Mouse (Mus musculus): ENCODE measurements around the gene C1qtnf2. TPM values are rescaled to one million over a fixed set of nuclear protein-coding genes. Genes with fewer than 3 reads are reported as not detected.

C1qtnf2 gene
- total and polyA plus RNA-seq, 3 experiments, result 4.7 to 7.8 (median 5.3) TPM

- TF ChIP-seq EP300 (IDR thresholded peaks at IDR 0.05; ENCODE audit: insufficient read depth, low read depth, low read length), result no peak
- no peak for TF ChIP-seq POLR2A (IDR thresholded peaks at IDR 0.05; ENCODE audit: insufficient read depth, low read depth, low read length)
- no peak for TF ChIP-seq CTCF (IDR thresholded peaks at IDR 0.05)
- no peaks in the 10 kb centered on the region for H3K27me3 ChIP-seq (ENCODE audit: control insufficient read depth, insufficient read depth, low read length)
- no peak overlapping the region for H3K4me3 ChIP-seq
- no peaks in the 10 kb centered on the region for H3K4me1 ChIP-seq (ENCODE audit: control insufficient read depth, insufficient read depth, low read length)
- intact Hi-C loops (cut with DNase I), result loop anchor here (5.0 kb wide), 1 partner anchor 136 kb away; the partner anchor contains the start of gene 4933415A04Rik
- H3K9ac ChIP-seq (ENCODE audit: low read depth, low read length), result no peak overlapping the region
- H3K27ac ChIP-seq, result no peak overlapping the region
- no peaks in the 10 kb centered on the region; the same call in 1 of the 2 replicates for H3K36me3 ChIP-seq (ENCODE audit: control insufficient read depth, insufficient read depth, low read length)
- no peaks in the 10 kb centered on the region for H3K79me2 ChIP-seq (replicated peaks; ENCODE audit: control insufficient read depth, insufficient read depth, low read length)
- no peak for DNase-seq
- 56% methylated on average over 4 of the region's 4 CpGs for WGBS
Observed at GRCm38 (mm10) chr11:43451322-43451721, 22.8 kb upstream of the C1qtnf2 start.

GRCm38 (mm10) chr11:43452266-43452665, 21.8 kb upstream of the C1qtnf2 start:
- WGBS, result 60% methylated on average over 2 of the region's 2 CpGs
- intact Hi-C loops (cut with DNase I), result loop anchor here (1.0 to 5.0 kb wide), 2 partner anchors 40 to 135 kb away; partner anchors contain the start of gene 4933415A04Rik
- no peak overlapping the region for H3K9ac ChIP-seq (ENCODE audit: low read depth, low read length)

GRCm38 (mm10) chr11:43463204-43463603, 10.9 kb upstream of the C1qtnf2 start:
- Histone ChIP-seq H3K9ac (ENCODE audit: low read depth, low read length) (no peak overlapping the region), H3K4me1 (ENCODE audit: control insufficient read depth, insufficient read depth, low read length) (no peaks in the 10 kb centered on the region), H3K79me2 (replicated peaks; ENCODE audit: control insufficient read depth, insufficient read depth, low read length) (no peaks in the 10 kb centered on the region), H3K4me3 (no peak overlapping the region), H3K27ac (no peak overlapping the region), H3K36me3 (ENCODE audit: control insufficient read depth, insufficient read depth, low read length) (no peaks in the 10 kb centered on the region), H3K27me3 (ENCODE audit: control insufficient read depth, insufficient read depth, low read length) (no peaks in the 10 kb centered on the region)
- intact Hi-C loops (cut with DNase I), result no loop called here
- TF ChIP-seq EP300 (IDR thresholded peaks at IDR 0.05; ENCODE audit: insufficient read depth, low read depth, low read length) (no peak), POLR2A (IDR thresholded peaks at IDR 0.05; ENCODE audit: insufficient read depth, low read depth, low read length) (no peak), CTCF (IDR thresholded peaks at IDR 0.05) (no peak)
- no peak for DNase-seq
- WGBS, result 92% methylated on average over 25 of the region's 25 CpGs

More at GRCm38 (mm10) chr11:43452266-43452665, 21.8 kb upstream of the C1qtnf2 start:
- no peak for DNase-seq
- no peaks in the 10 kb centered on the region for H3K36me3 ChIP-seq (ENCODE audit: control insufficient read depth, insufficient read depth, low read length)
- H3K27me3 ChIP-seq (ENCODE audit: control insufficient read depth, insufficient read depth, low read length), result no peaks in the 10 kb centered on the region
- TF ChIP-seq EP300 (IDR thresholded peaks at IDR 0.05; ENCODE audit: insufficient read depth, low read depth, low read length), result no peak
- TF ChIP-seq CTCF (IDR thresholded peaks at IDR 0.05), result peak; percentile 67
- H3K4me3 ChIP-seq, result no peak overlapping the region
- no peak overlapping the region for H3K27ac ChIP-seq
- no peaks in the 10 kb centered on the region for H3K4me1 ChIP-seq (ENCODE audit: control insufficient read depth, insufficient read depth, low read length)
- H3K79me2 ChIP-seq (replicated peaks; ENCODE audit: control insufficient read depth, insufficient read depth, low read length), result no peaks in the 10 kb centered on the region

- H3K27me3 ChIP-seq (ENCODE audit: control insufficient read depth, insufficient read depth, low read length), result no peaks in the 10 kb centered on the region
- H3K4me1 ChIP-seq (ENCODE audit: control insufficient read depth, insufficient read depth, low read length), result peaks cover 10% of the 10 kb centered on the region
- no peak overlapping the region for H3K4me3 ChIP-seq
- H3K79me2 ChIP-seq (replicated peaks; ENCODE audit: control insufficient read depth, insufficient read depth, low read length), result no peaks in the 10 kb centered on the region
- DNase-seq, result peak in 1 of 2 experiments; percentile 42
- no peak overlapping the region for H3K9ac ChIP-seq (ENCODE audit: low read depth, low read length)
- intact Hi-C loops (cut with DNase I), result no loop called here
- 5% methylated on average over 5 of the region's 5 CpGs for WGBS
- peak overlapping the region; percentile 64 for H3K27ac ChIP-seq
- H3K36me3 ChIP-seq (ENCODE audit: control insufficient read depth, insufficient read depth, low read length), result peaks cover 2% of the 10 kb centered on the region
- TF ChIP-seq POLR2A (IDR thresholded peaks at IDR 0.05; ENCODE audit: insufficient read depth, low read depth, low read length) (no peak), EP300 (IDR thresholded peaks at IDR 0.05; ENCODE audit: insufficient read depth, low read depth, low read length) (no peak), CTCF (IDR thresholded peaks at IDR 0.05) (no peak)
Observed at GRCm38 (mm10) chr11:43470118-43470517, 4.0 kb upstream of the C1qtnf2 start.

- 53% methylated on average over 6 of the region's 6 CpGs for WGBS
- no peaks in the 10 kb centered on the region for H3K79me2 ChIP-seq (replicated peaks; ENCODE audit: control insufficient read depth, insufficient read depth, low read length)
- DNase-seq, result no peak
- intact Hi-C loops (cut with DNase I), result no loop called here
- H3K4me3 ChIP-seq, result no peak overlapping the region
- H3K36me3 ChIP-seq (ENCODE audit: control insufficient read depth, insufficient read depth, low read length), result peaks cover 2% of the 10 kb centered on the region
- peaks cover 10% of the 10 kb centered on the region for H3K4me1 ChIP-seq (ENCODE audit: control insufficient read depth, insufficient read depth, low read length)
- peak overlapping the region; percentile 59 for H3K27ac ChIP-seq
- no peak overlapping the region for H3K9ac ChIP-seq (ENCODE audit: low read depth, low read length)
- H3K27me3 ChIP-seq (ENCODE audit: control insufficient read depth, insufficient read depth, low read length), result no peaks in the 10 kb centered on the region
- no peak for TF ChIP-seq EP300 (IDR thresholded peaks at IDR 0.05; ENCODE audit: insufficient read depth, low read depth, low read length)
- TF ChIP-seq CTCF (IDR thresholded peaks at IDR 0.05), result no peak
- TF ChIP-seq POLR2A (IDR thresholded peaks at IDR 0.05; ENCODE audit: insufficient read depth, low read depth, low read length), result no peak
Observed at GRCm38 (mm10) chr11:43470881-43471820, 2.9 kb upstream of the C1qtnf2 start.

- TF ChIP-seq EP300 (IDR thresholded peaks at IDR 0.05; ENCODE audit: insufficient read depth, low read depth, low read length) (no peak), POLR2A (IDR thresholded peaks at IDR 0.05; ENCODE audit: insufficient read depth, low read depth, low read length) (no peak), CTCF (IDR thresholded peaks at IDR 0.05) (no peak)
- Histone ChIP-seq H3K27ac (no peak overlapping the region), H3K36me3 (ENCODE audit: control insufficient read depth, insufficient read depth, low read length) (peaks cover 2% of the 10 kb centered on the region), H3K4me1 (ENCODE audit: control insufficient read depth, insufficient read depth, low read length) (peaks cover 10% of the 10 kb centered on the region), H3K4me3 (no peak overlapping the region), H3K9ac (ENCODE audit: low read depth, low read length) (no peak overlapping the region), H3K27me3 (ENCODE audit: control insufficient read depth, insufficient read depth, low read length) (no peaks in the 10 kb centered on the region), H3K79me2 (replicated peaks; ENCODE audit: control insufficient read depth, insufficient read depth, low read length) (no peaks in the 10 kb centered on the region)
- intact Hi-C loops (cut with DNase I), result no loop called here
- WGBS, result 76% methylated on average over 1 of the region's 1 CpGs
- no peak for DNase-seq
Observed at GRCm38 (mm10) chr11:43473115-43473514, 961 bp upstream of the C1qtnf2 start.

Measured in heart, adult 2 months (tissue).